Mouse (Mus musculus): Measurements from ENCODE around the gene Nxf1.

- TF ChIP-seq CTCF (IDR thresholded peaks at IDR 0.05; ENCODE audit: borderline replicate concordance, insufficient read depth, low read length) (no peak), POLR2A (IDR thresholded peaks at IDR 0.05; ENCODE audit: low read depth, low read length) (no peak; the same call in 1 of the 2 replicates)
These were observed 42.7 kb upstream of the Nxf1 start for GRCm38 (mm10) chr19:8713997-8714652.

Data from embryonic fibroblast, embryonic 13.5 days (primary cell).